1 mouse cellular context compared by ENCODE assay signal in genomic region chr6:29699085-29699745, GRCm38 (mm10).
A peak's percentile ranks its signal among the peaks of the same experiment; 100 is the strongest.
TF ChIP-seq lines count a peak whose summit lies in the region.

No protein-coding gene starts in this region.

TF ChIP-seq in MEL, 35 proteins besides CTCF, POLR2A, EP300 and RAD21 (continued from another document):
- peak; percentile 61; the same call in 1 of the 2 replicates for TF ChIP-seq SIN3A (IDR thresholded peaks at IDR 0.05; ENCODE audit: low read length)
- TF ChIP-seq GATA1 (IDR thresholded peaks at IDR 0.05; ENCODE audit: low read depth, low read length): peak; percentile 99
- TF ChIP-seq MYB (IDR thresholded peaks at IDR 0.05; ENCODE audit: low read depth, low read length): no peak
